Comparison of ENCODE assay signal across 8 mouse cellular contexts in the genomic region with DNA sequence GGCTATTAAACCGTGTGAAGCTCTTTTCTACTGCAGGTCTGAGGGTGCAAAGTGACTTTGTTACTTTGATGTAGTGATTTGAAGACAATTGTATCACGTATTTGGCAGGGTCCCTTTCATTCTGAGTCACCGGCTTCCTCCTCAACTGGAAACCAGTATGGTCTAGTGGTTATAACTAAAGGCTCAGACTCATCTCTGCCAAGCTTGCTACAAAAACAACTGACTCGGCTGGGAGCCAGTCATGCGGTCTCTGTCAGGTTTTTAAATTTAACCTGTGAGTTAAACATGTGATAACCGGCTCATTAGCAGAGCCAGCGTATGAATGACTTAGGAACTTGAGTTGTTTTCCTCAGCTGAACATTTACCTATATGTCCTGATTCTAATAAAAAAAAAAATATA. TPM values are rescaled to one million over a fixed set of nuclear protein-coding genes. Genes with fewer than 3 reads are reported as not detected.
DNase-seq lines count a peak whose midpoint lies in the region.

No protein-coding gene starts in this region.

- peak; percentile 34 for DNase-seq in cerebellum, postnatal 36 days
- DNase-seq in cerebellum, adult 9-10 months: no peak
- DNase-seq in right cerebral cortex, adult 2 months (ENCODE audit: low spot score in 2 of 2): peak; percentile 21 to 42
- no peak for DNase-seq in right cerebral cortex, adult 18-20 months
- peak; percentile 73 for DNase-seq in heart, postnatal 4 days
- DNase-seq in urinary bladder, adult 18-20 months (ENCODE audit: low spot score in 2 of 2): no peak
- DNase-seq in thymus, postnatal 14 days: no peak
- DNase-seq in adipocyte (ENCODE audit: low spot score): no peak

RNA-seq across cellular contexts. Expression of a gene that starts 26.9 kb away (rescaled TPM):
- total RNA-seq in heart, postnatal 4 days (2021): 10 to 100 TPM; 36.5 to 36.6 TPM

RNA-seq across cellular contexts. Expression of a gene that starts 26.9 kb away (rescaled TPM):
- total RNA-seq in heart, postnatal 4 days (2021): 1 to 10 TPM; 2.8 to 3.1 TPM

RNA-seq across cellular contexts. Expression of a gene that starts 53.6 kb away (rescaled TPM):
- not detected for total RNA-seq in heart, postnatal 4 days (2021)

Comparison
In these comparisons a context has a peak if more than half of its experiments do, and no peak if none do; other contexts are left out.
1. DNase-seq: peak in cerebellum, postnatal 36 days (2 of 2), right cerebral cortex, adult 2 months (2 of 2) and heart, postnatal 4 days (single experiment); none in cerebellum, adult 9-10 months (single experiment), right cerebral cortex, adult 18-20 months (single experiment), urinary bladder, adult 18-20 months (0 of 2), thymus, postnatal 14 days (single experiment) and adipocyte (single experiment).